Mouse (Mus musculus) myocyte (in vitro differentiated cells): Measurements from ENCODE around the gene Nmral1.

Source experiments
- POLR2A ChIP-seq: IDR thresholded peaks from one replicate; pipeline ENCODE4 v1.6.1; 2011; ENCODE audit warnings: low read depth, mild to moderate bottlenecking, control low read depth, moderate library complexity; ENCODE audit not compliant: insufficient read length
- USF1 ChIP-seq: IDR thresholded peaks from one replicate; pipeline ENCODE4 v1.6.1; 2011; ENCODE audit warnings: low read depth, mild to moderate bottlenecking, control low read depth, moderate library complexity

DNA sequence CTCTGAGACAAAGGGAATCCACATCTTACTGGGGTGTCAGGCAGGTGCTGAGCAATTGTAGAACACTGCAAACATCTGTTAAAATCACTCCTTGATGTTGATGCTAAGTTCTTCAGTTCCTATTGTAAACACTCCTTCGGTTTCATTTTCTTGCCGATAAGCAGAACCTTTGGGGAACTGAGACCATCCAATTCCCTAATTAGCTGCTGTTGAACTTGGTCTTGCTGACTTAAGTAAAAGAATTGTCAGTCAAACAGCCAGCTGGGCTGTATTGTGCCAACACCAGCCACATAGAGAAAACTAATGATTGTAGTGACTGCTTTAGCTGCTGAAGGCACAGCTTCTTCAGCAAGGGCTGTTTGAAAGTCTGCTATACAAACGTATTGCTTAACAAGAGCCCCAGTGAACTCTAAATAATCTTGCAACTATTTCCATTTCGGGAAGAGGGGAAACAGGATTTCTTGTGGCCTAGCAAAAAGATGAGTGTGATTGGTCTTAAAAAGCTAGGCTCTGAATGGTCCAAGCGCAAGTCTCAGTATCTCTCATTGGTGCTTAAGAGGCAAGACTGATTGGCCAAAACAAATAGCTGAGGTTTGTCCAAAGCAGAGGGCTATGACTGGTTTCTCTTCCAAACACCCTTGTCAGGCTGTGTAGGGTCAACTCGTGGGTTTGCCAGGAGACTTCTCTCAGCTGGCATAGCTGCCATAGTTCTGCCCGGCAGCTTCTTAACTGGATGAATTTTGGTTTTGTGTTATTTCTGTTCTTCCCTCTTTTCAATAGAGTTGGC lies 3.2 kb upstream of the Nmral1 start:
- TF ChIP-seq USF1 (no peak), POLR2A (no peak)
